Mouse (Mus musculus) adrenal gland, adult 18-20 months (tissue): Measurements from ENCODE around the gene Naga. TPM values are rescaled to one million over a fixed set of nuclear protein-coding genes. Genes with fewer than 3 reads are reported as not detected.

Source experiments
- DNase-seq, 2 experiments: peaks; one replicate each; pipeline ENCODE4 v3.0.0; 2021 to 2022; ENCODE audit warnings: low spot score in 2 of 2
- total RNA-seq, 2 experiments: library from RNA; stranded (reverse); gene quantifications; 1 replicate in 1 of 2; 2 replicates in 1 of 2; pipeline ENCODE4 v1.2.3; 2021

Gene Naga
- total RNA-seq, 2 experiments from 2014 or later, result 46.1 to 67.0 TPM

DNA sequence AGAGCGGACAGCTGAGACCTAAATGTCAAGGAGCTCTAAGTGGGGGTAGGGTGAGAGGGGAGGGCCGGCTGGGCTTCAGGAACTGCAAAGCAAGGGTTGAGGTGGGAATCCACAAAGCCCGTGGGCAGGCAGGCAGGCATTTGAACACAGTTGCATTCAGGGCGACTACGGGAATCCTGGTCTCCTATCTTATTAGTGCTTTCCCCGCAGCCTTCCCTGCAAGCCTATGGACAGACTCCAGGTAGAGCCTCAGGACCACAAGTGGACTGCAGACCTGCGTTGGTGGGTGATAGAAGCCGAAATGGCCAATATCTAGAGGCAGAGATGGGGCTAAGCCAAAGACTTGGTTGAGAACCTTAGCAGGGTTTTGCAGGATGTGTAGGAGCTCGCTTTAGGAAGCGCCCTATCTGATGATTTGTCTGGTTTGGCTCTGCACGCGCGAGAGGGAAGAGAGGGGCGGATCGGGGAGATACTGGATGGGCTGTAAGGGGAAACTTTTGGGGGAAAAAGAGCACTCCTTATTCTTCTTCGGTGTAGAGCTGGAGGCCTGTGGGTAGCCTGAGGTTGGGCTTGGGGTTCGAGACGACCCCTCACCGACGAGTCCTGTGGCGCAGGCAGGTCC lies 1.8 kb upstream of the Naga start:
- no peak for DNase-seq

DNA sequence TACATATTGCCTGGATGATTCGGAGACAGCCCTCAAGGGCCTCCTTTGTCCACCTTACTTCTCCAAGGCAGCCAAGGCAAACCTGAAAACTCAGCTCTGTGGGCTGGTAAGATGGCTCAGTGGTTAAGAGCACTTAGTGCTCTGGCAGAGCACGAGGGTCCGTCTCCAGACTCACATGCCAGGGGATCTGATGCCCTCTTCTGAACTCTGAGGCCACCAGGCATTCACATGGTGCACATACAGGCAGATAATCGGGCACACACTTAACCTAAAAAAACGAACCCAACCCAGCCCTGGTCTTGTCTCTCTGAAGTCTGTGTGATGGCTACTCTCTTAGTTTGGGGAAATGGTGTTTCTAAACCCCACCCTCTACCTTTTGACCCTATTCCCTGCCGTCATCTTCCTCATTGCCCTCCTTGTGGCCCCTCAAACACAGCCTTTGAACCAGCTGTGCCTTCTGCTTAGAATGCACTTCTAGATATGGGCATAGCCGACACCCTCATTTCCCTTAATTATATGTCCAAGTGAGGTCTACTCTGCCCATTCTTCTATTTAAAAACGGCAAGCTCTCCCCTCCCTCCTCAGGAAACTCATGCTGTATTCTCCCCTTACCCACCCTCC lies 1.0 kb upstream of the Naga start:
- DNase-seq, result no peak

DNA sequence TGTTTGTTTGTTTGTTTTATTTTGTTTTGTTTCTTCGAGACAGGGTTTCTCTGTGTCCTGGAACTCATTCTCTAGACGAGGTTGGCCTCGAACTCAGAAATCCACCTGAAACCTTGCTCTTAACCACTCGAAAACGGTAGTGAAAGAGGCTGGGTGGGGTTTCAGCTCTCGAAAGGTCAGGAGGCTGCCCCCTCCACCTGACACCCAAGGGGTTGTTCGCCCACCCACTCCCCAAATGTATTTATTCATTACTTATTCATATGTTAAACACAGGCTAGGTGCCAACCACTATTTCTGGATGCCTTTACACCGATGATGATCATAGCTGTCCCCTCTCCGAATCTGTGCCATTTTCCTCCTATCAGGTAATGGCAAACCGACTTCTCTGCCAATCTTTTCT lies 425 bp upstream of the Naga start:
- no peak for DNase-seq

DNA sequence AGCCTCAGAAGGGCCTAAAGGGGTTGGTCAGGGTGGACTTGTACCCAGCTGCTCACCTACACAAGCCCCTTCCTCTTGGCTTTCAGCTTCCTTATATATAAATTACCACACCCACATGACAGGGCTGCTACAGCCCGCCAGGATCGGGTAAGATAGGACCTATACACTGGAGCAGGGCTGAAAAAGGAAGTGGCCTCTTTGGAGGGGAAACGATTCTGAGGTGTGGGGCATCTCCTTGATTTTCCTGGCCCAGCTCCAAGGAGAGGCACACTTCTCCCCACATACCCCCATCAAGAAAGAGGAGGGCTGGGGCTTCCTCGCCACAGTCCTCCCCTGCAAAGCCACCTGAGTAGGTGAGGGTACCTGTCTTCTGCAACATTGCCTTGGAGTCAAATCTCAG lies 850 bp downstream of the Naga start:
- DNase-seq, result no peak

DNA sequence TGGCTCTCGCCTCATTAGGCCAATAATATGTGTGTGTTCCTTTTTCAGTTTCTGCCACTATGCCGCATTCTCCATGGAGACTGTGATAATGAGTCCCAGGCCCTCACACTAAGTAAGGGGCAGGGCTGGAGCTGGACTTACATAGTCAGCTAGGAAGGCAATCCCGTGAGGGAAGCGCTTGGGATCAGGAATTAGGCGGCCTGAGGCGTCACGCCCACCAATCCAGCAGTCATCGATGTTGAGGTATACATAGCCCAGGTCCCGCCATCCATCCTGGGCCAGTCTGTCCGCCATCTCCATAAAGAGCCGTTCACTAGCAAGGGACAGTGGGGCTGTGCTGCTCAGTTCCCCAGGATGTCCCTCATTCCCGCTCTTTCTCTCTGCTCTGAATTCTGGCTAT lies 2.1 kb downstream of the Naga start:
- no peak for DNase-seq

- no peak for DNase-seq
Measured at GRCm38 (mm10) chr15:82335194-82335593, 3.5 kb downstream of the Naga start.

- DNase-seq, result no peak
Measured at GRCm38 (mm10) chr15:82325382-82325781, 13.3 kb downstream of the Naga start.

DNA sequence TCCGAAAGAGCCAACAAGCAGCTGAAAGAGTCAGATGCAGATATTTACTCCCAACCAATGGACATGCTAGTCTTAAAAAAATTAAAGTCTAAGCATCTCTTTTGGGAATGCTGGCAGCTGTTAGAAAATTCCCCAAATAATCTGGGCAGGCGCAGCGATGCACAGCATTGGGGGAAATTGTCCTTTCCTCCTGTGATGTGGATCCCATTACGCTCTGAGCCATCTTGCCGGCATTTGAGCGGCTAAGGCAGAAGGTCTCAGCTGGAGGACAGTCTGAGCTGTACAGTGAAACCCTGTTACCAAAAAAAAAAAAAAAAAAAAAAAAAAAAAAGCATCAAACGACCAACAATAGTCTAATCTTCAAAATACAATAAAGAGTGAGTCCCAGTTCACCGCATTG lies 16.5 kb downstream of the Naga start:
- DNase-seq, result no peak

GRCm38 (mm10) chr15:82319613-82320012 lies 19.1 kb downstream of the Naga start:
- no peak for DNase-seq

- DNase-seq, result no peak
Measured at GRCm38 (mm10) chr15:82317839-82318238, 20.9 kb downstream of the Naga start.

DNA sequence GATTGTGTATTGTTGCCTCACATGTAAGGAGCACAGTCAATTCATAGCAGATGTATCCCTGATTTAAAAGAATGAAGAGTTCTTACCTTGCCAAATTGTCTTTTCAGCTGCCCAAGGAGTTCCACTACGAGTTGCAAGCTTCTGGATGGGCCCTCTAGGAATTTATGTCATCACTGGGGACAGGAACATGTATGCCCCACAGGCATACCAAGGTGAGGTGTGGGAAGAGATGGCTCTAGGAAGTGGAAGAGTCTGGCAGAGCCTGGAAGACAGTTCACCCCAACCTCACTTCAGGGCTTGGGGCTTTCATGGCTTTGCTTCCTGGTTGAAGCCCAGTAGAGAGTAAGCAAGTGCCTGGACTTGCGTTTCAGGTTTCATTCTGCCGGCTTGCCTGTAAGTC lies 30.3 kb downstream of the Naga start:
- DNase-seq, result no peak

DNA sequence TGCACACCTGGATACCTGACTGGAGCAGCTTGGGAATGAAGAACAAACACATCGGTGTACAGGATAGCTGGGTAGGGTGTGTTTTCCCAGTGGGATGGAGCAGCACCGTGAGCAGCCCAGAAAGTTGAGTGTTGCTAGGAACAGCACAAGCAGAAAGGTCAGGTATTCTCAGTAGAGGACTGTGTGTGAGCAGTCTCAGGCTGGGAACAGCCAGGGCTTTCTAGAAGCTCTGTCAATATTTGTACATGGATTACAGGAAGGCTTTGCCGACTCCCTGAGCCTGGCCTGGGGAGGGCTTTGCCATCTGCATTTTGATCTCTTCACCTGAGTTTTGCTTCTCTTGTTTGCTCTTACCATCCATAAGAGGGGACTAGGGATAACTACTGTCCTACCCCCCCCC lies 31.6 kb downstream of the Naga start:
- DNase-seq, result no peak

DNA sequence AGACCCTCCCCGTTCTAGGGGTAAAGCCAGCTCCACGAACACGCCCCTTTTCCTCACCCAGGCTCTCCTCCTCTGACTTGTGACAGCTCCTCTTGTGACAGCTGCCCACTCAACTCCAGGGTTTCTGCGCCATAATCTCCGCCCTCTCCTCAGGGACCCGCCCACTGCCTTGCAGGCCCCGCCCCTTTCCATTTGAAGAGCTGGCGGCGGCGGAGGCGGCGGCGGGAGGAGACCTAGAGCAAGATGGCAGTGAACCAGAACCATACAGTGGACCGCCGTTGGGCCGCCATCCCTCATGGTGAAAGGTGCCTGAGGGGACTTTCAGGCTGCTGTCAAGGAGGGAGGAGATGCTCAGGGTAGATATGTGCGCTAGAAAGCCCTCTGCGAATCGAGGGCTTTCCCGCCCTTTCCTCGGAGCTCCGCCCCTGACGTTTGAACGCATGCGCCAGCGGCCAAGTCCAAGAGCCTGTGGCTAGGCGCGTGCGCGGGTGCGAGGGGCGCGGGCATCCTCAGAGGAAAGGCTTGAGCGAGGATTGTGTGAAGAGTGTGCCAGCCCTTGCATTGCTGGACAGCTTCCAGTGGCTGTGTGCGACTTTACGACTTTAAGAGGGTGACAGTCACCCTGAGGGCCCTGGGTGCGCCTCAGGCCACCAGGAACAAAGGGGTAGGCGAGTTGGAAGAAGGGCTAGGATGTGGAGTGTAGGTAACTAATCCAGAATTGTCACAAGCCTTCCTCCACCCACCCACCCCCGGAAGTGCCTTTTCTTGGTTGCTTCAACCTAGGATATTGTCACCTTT lies 39.8 kb downstream of the Naga start, which contains the start of gene Wbp2nl:
Wbp2nl (plus strand) TSS at position 191 of the 798 bp plus-strand sequence.
- no peak for DNase-seq

- DNase-seq, result no peak
Measured at GRCm38 (mm10) chr15:82294059-82294458, 44.7 kb downstream of the Naga start.

DNA sequence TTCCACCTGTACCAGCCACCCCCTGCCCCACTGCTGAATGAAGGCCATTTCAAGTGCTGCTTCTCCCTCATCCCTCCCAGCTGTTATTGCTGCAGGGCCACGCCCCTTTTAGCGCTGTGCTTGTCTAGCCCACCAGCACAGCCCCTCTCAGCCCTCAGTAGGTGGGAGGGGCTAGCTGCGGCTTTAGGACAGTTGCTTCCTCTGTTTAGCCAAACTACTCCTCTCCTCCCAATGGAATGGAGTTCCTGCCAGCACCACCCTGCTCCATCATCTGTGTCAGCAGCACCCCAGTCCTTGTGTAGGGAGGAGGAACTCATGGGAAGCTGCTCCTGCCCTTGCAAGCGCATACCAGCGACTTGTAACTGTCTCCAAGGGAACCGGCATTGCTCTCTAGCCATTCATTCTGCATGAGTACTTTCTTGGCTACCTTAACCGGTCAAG lies 45.4 kb downstream of the Naga start:
- DNase-seq, result no peak

DNA sequence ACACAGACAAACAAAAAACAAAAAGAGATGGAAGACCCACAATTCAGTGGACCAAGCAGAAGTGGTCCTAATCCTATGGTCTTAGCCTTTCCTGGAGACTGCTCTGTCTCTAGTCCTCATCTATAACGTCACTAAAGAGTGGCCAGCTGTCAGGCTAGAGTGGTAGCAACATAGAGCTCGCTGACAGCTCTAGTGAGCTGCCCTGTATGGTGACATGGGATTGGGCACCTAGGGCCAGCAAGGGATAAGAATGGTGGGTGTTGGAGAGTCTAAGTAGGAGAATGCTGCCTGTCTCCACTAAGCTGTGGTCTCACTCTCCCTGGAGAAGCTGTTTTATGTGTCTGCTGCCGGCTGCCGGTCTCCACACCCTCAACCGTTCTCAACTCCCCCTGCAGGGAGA lies 45.9 kb downstream of the Naga start:
- no peak for DNase-seq

DNA sequence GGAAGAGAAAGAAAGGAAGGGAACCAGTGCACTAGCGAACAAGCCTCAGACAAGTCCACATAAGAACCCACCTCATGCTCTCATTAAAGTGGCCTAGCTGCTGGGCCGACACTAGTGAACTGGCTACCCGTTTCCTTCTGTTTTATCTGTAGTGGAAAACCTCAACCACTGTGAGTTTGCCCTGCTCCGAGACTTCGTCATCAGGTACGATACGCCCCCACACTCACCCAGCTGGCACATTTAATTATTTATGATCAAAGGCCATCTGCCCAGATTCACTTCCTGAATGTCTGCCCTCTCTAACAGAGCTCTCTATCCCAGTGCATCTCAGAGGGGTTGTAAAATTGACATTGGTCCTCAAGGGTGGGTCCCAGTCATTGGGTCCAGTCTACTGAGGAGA lies 48.5 kb downstream of the Naga start:
- no peak for DNase-seq

GRCm38 (mm10) chr15:82286157-82286556 lies 52.6 kb downstream of the Naga start:
- DNase-seq, result no peak

DNA sequence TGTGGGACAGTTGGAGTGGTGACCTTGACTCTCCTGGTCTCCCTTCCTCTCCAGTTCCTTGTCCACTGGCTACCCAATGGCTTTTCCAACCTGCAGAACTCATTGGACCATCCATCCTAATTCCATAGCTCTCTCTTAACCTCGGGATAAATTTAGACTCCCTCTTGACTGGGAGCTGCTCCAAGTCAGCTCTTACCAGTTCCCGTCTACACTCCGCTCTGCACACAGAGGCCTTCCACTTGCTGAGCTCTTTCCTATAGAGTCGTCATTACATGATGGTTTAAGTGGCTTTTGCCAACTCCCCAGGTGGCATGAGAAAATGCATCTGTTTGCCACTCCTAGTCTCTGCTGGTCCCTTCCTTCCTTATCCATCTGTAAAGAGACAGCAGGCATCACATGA lies 58.1 kb downstream of the Naga start:
- DNase-seq, result no peak
